Comparison of ENCODE assay signal across 8 mouse cellular contexts in the genomic region with DNA sequence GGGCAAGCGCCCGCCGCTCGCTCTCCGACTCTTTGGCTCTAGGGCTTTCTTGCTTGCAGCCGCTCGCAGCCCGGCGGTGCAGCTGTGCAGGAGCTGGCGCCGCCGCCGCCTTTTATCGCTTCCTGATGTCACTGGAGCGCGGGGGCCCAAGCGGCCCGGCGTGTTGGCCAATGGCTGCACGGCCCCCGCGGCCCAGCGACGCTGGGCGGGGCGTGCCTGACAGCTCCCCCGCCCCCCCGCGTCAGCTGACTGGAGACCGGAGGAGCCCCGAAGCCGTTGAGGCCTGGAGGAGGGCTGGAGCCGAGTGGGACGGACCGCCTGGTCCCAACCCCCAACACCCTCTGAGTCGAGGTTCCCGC. TPM values are rescaled to one million over a fixed set of nuclear protein-coding genes. Genes with fewer than 3 reads are reported as not detected.
A peak's percentile ranks its signal among the peaks of the same experiment; 100 is the strongest.
DNase-seq lines count a peak whose midpoint lies in the region; ATAC-seq lines count a peak whose summit lies in the region.

A gene (minus strand): TSS at position 86 of the 359 bp plus-strand sequence.

- peaks cover 37% of the 10 kb centered on the region for H3K79me2 ChIP-seq in macrophage (ENCODE audit: inconsistent target)

- H3K4me3 ChIP-seq in macrophage (ENCODE audit: inconsistent target) = peak within 1 kb of the TSS; percentile 83

- WGBS in macrophage (ENCODE audit: missing documents) = 1% methylated on average over 26 of the region's 37 CpGs

- peak; percentile 76 for ATAC-seq in common myeloid progenitor, adult 5-6 weeks (replicated peaks; ENCODE audit: low read depth, poor library complexity, severe bottlenecking)

- H3K27ac ChIP-seq in macrophage = peak within 1 kb of the TSS; percentile 63

- no peaks in the 10 kb centered on the region for H3K36me3 ChIP-seq in macrophage (ENCODE audit: inconsistent target)

- DNase-seq in adrenal gland, adult (ENCODE audit: inconsistent age in 2 of 2, low spot score in 1 of 2) = peak; percentile 97 to 99
- peak; percentile 96 for DNase-seq in gastrocnemius, postnatal 10 days
- DNase-seq in induced T-regulatory cell, adult 2 months (ENCODE audit: low read depth) = peak; percentile 72
- DNase-seq in left cerebral cortex, adult 8-10 months (ENCODE audit: low spot score in 2 of 2) = peak; percentile 70 to 91
- DNase-seq in retina, postnatal 7 days (ENCODE audit: low read depth, low spot score) = peak; percentile 84
- DNase-seq in urinary bladder, adult 2 months (ENCODE audit: low spot score) = peak; percentile 94

RNA-seq across cellular contexts. Expression of the gene that starts here (rescaled TPM):
- total RNA-seq in common myeloid progenitor, adult 5-6 weeks (2017) = not detected in 2 replicates
- total RNA-seq in gastrocnemius, postnatal 10 days (2021) = 10 to 100 TPM; 21.8 to 22.3 TPM
- total RNA-seq in left cerebral cortex, adult 8-10 months (2022) = 10 to 100 TPM; 16.9 to 27.8 (median 21.4) TPM
- total RNA-seq in macrophage (2018; cell fraction: chromatin; rRNA removed) = 10 to 100 TPM in 25 of 26 experiments, 1 to 10 TPM in 1; 3.6 to 89.4 (median 26.0) TPM
- total RNA-seq in macrophage (2018; cell fraction: cytosol; rRNA removed) = 100 to 1,000 TPM in 11 of 26 experiments, 10 to 100 TPM in 15; 23.5 to 155 (median 91.4) TPM
- total RNA-seq in macrophage (2018; cell fraction: nucleus; rRNA removed) = 100 to 1,000 TPM in 6 of 26 experiments, 10 to 100 TPM in 20; 13.9 to 147 (median 72.0) TPM
- 65.1 to 129 TPM (median 106 TPM) in 3 replicates for polyA plus RNA-seq in macrophage (2018)
- 6.3 and 9.7 TPM in 2 replicates for polyA plus RNA-seq in urinary bladder, adult 2 months (2012; rRNA removed)

Comparison
In these comparisons a context has a peak if more than half of its experiments do, and no peak if none do; other contexts are left out.
1. Peak in every context shown above with its lines: DNase-seq, ATAC-seq, H3K4me3 ChIP-seq and H3K27ac ChIP-seq.
2. RNA of the gene that starts here (total RNA-seq): 16.9 to 27.8 TPM in left cerebral cortex, adult 8-10 months and 21.8 to 22.3 TPM in gastrocnemius, postnatal 10 days; not detected in common myeloid progenitor, adult 5-6 weeks; every median in the first group is over 10 times any median in the second.
3. Peak in ATAC-seq in common myeloid progenitor, adult 5-6 weeks; RNA of the gene not detected or under 1 TPM.